Mouse (Mus musculus): ENCODE measurements around the gene Erc2.
A peak's percentile ranks its signal among the peaks of the same experiment; 100 is the strongest.

The Erc2 gene

DNA sequence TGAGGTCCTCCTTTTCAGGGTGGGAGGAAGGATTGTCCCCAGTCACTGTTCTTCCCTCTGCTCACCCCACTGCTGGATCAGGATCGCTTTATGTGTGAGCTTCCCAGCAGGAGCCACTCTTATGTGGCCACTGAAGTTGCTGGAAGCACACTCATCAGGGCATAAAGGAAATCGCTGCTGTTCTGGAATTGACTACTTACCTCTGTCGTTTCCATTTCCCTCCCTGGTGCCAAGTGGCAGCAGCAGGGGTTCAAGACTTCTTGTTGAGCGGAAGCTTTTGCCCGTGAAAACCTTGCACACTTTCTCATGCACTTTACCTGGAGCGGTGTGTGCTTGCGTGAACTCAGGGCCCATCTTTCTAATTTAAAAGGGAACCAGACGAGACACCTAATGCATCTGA lies 652 bp upstream of the Erc2 start:
- no peaks in the 10 kb centered on the region for H3K36me3 ChIP-seq (ENCODE audit: insufficient read depth, low read length)
- H3K27me3 ChIP-seq (ENCODE audit: insufficient read depth, low read length) = peaks cover 10% of the 10 kb centered on the region; the same call in 1 of the 2 replicates
- no peak for TF ChIP-seq POU5F1 (IDR thresholded peaks at IDR 0.05; ENCODE audit: borderline replicate concordance, low read length)
- TF ChIP-seq NANOG (IDR thresholded peaks at IDR 0.05; ENCODE audit: borderline replicate concordance, low read length) = no peak
- peaks cover 35% of the 10 kb centered on the region for H3K4me1 ChIP-seq (replicated peaks; ENCODE audit: low read depth, low read length)
- H3K9me3 ChIP-seq (ENCODE audit: low read length) = no peaks in the 10 kb centered on the region
- peak overlapping the region; percentile 96 for H3K4me3 ChIP-seq (replicated peaks; ENCODE audit: low read length)

DNA sequence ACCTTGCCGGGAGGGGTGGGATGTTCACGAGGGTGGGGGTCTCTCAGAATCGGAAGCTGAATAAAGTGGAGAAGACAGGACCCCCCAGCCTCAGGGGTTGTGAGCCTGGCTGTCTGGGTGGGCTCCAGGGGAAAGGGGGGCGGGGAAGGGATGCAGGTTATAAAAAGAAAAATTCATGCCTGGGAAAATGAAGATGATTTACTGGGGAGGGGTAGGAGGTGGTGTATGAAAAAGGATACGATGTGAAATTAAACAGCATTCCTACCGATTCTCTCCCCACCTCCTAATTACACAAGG lies 643 bp downstream of the Erc2 start:
- peaks cover 10% of the 10 kb centered on the region; the same call in 1 of the 2 replicates for H3K27me3 ChIP-seq (ENCODE audit: insufficient read depth, low read length)
- peaks cover 35% of the 10 kb centered on the region for H3K4me1 ChIP-seq (replicated peaks; ENCODE audit: low read depth, low read length)
- H3K9me3 ChIP-seq (ENCODE audit: low read length) = no peaks in the 10 kb centered on the region
- H3K4me3 ChIP-seq (replicated peaks; ENCODE audit: low read length) = peak overlapping the region; percentile 96
- H3K36me3 ChIP-seq (ENCODE audit: insufficient read depth, low read length) = no peaks in the 10 kb centered on the region
- TF ChIP-seq POU5F1 (IDR thresholded peaks at IDR 0.05; ENCODE audit: borderline replicate concordance, low read length) (no peak), NANOG (IDR thresholded peaks at IDR 0.05; ENCODE audit: borderline replicate concordance, low read length) (no peak), CTCF (conservative IDR thresholded peaks at IDR 0.05; ENCODE audit: low read length) (no peak)

DNA sequence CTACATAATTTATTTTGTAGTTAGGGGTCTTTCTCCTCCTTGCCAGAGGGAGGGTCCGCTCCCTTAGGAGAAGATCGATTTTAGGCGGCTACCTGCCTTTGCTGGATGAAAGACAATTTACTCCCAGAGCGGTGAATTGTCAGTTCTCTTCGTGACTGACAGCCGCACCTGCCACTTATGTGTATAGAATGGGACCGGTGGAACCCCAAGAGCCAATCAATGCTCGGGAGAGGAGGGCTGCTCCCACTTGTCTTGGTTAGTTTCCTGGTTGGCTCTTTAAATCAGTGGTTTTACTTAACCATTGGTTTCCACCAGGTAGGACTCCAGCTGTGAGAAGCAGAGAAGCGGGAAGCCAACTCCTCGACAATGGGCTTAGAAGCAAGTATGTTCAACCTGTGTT lies 1.1 kb downstream of the Erc2 start:
- H3K4me1 ChIP-seq (replicated peaks; ENCODE audit: low read depth, low read length) = peaks cover 37% of the 10 kb centered on the region
- H3K4me3 ChIP-seq (replicated peaks; ENCODE audit: low read length) = peak overlapping the region; percentile 96
- H3K36me3 ChIP-seq (ENCODE audit: insufficient read depth, low read length) = no peaks in the 10 kb centered on the region
- TF ChIP-seq POU5F1 (IDR thresholded peaks at IDR 0.05; ENCODE audit: borderline replicate concordance, low read length) (no peak), NANOG (IDR thresholded peaks at IDR 0.05; ENCODE audit: borderline replicate concordance, low read length) (no peak), CTCF (conservative IDR thresholded peaks at IDR 0.05; ENCODE audit: low read length) (no peak)
- H3K27me3 ChIP-seq (ENCODE audit: insufficient read depth, low read length) = peaks cover 10% of the 10 kb centered on the region; the same call in 1 of the 2 replicates
- H3K9me3 ChIP-seq (ENCODE audit: low read length) = no peaks in the 10 kb centered on the region

DNA sequence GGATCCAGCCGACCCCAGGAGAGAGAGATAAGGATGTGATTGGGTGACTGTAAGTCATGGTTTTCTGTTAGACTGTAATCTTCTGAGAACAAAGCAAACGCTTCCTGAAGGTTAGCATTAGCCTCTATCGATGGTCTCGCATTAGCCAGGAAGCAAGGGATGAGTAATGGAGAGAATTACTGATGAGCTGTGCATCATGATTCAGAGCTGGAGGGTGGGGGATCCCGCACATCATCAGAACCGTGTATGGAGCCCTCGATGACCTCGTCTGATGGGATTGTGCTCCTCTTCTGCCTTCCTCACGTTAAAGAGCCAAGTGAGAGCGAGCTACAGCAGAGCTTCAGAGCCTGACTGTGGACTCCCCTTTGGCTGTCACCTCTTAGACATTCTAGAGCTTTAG lies 6.5 kb downstream of the Erc2 start:
- H3K4me1 ChIP-seq (replicated peaks; ENCODE audit: low read depth, low read length) = peaks cover 49% of the 10 kb centered on the region
- TF ChIP-seq POU5F1 (IDR thresholded peaks at IDR 0.05; ENCODE audit: borderline replicate concordance, low read length) (no peak), CTCF (conservative IDR thresholded peaks at IDR 0.05; ENCODE audit: low read length) (no peak), NANOG (IDR thresholded peaks at IDR 0.05; ENCODE audit: borderline replicate concordance, low read length) (no peak)
- no peak overlapping the region for H3K4me3 ChIP-seq (replicated peaks; ENCODE audit: low read length)
- no peaks in the 10 kb centered on the region for H3K36me3 ChIP-seq (ENCODE audit: insufficient read depth, low read length)
- H3K9me3 ChIP-seq (ENCODE audit: low read length) = no peaks in the 10 kb centered on the region
- H3K27me3 ChIP-seq (ENCODE audit: insufficient read depth, low read length) = no peaks in the 10 kb centered on the region

DNA sequence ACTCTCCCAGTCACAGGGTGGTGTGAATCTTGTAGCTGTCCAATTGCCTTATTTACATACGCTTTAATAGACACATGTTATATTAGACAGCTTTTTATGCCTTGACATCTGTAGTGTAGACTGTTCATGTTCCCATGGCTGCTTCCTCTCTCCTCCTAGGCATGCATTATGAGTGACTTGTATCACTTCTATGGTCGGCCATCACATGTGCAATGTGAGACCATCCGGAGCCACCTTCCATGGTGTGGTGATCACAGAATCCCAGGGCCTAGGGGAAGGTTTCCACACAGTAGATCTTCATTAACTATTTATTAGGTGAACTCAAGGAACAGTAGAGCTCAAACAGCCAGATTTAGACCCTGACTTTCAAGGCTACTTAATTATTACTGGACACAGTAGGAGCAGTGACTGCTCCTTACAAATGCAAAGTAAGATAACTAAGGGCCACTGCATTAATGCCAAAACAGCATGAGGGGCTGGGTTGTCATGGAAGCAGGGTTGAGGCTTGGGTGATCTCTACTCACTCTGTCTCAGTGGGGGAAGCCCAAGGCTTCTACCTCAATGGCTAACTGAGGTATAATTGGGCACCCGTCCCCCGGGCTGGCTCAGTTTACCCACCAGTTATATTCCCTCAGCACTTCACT lies 7.3 kb downstream of the Erc2 start:
- H3K4me1 ChIP-seq (replicated peaks; ENCODE audit: low read depth, low read length) = peaks cover 41% of the 10 kb centered on the region
- no peaks in the 10 kb centered on the region for H3K27me3 ChIP-seq (ENCODE audit: insufficient read depth, low read length)
- H3K36me3 ChIP-seq (ENCODE audit: insufficient read depth, low read length) = no peaks in the 10 kb centered on the region
- H3K4me3 ChIP-seq (replicated peaks; ENCODE audit: low read length) = no peak overlapping the region
- H3K9me3 ChIP-seq (ENCODE audit: low read length) = no peaks in the 10 kb centered on the region
- peak; percentile 51; the same call in 1 of the 2 replicates for TF ChIP-seq NANOG (IDR thresholded peaks at IDR 0.05; ENCODE audit: borderline replicate concordance, low read length)
- no peak for TF ChIP-seq CTCF (conservative IDR thresholded peaks at IDR 0.05; ENCODE audit: low read length)

DNA sequence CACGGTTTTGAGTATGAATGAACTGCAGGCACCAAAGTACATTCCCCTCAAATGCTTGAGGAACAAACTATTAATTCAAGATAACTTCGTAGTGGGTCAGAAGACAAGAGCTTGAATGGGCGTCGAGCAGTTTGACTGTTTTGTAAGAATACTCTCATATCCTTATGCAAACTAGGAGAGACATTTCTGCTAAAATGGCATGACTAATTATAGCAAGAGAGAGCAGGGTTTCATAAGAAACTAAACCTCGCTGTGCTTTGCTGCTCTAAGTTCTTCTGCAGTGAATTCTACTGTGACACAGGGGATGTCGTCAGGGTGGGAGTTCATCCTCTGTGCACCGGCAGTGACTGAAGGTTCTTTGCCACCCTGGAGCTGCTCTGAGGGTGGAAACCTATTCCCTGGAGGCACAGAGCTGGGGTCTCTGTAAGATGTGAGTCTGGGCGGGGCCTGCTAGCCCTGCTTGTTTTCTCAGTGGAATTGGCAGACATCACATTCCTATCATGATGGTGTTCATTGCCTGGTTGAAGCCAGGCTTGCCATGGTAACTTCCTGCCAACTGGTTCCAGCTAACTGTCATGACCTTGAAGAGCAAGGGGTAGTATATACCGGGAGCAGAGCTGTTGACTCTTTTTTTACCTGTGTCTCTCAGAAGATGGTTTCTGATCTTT lies 8.9 kb downstream of the Erc2 start:
- peaks cover 37% of the 10 kb centered on the region for H3K4me1 ChIP-seq (replicated peaks; ENCODE audit: low read depth, low read length)
- no peaks in the 10 kb centered on the region for H3K36me3 ChIP-seq (ENCODE audit: insufficient read depth, low read length)
- TF ChIP-seq POU5F1 (IDR thresholded peaks at IDR 0.05; ENCODE audit: borderline replicate concordance, low read length) (no peak), CTCF (conservative IDR thresholded peaks at IDR 0.05; ENCODE audit: low read length) (no peak), NANOG (IDR thresholded peaks at IDR 0.05; ENCODE audit: borderline replicate concordance, low read length) (no peak)
- H3K9me3 ChIP-seq (ENCODE audit: low read length) = 0 out of 2 replicates have a peak, but pooled peaks cover 2% of the 10 kb centered on the region
- no peaks in the 10 kb centered on the region for H3K27me3 ChIP-seq (ENCODE audit: insufficient read depth, low read length)
- H3K4me3 ChIP-seq (replicated peaks; ENCODE audit: low read length) = no peak overlapping the region

DNA sequence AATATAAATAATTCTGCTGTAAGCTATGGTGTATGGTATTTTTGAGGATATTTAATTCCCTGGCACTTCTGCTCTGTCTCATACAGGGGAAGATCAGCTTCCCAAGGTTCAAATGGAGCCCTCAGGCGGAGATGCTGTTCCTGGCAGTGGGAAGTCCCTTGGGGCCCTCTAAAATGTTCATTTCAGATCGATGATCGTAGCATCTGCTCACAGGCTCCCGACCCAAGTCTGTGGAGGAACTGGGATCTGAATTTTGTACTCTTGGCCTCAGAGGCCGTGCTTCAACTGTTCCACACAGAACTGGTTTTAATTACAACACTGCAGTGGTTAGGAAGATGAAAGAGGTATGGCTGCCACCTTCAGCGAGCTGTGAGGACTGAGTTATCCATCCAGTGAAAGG lies 12.5 kb downstream of the Erc2 start:
- H3K4me3 ChIP-seq (replicated peaks; ENCODE audit: low read length) = no peak overlapping the region
- H3K9me3 ChIP-seq (ENCODE audit: low read length) = 0 out of 2 replicates have a peak, but pooled peaks cover 5% of the 10 kb centered on the region
- no peaks in the 10 kb centered on the region for H3K36me3 ChIP-seq (ENCODE audit: insufficient read depth, low read length)
- H3K4me1 ChIP-seq (replicated peaks; ENCODE audit: low read depth, low read length) = peaks cover 21% of the 10 kb centered on the region
- no peaks in the 10 kb centered on the region for H3K27me3 ChIP-seq (ENCODE audit: insufficient read depth, low read length)
- TF ChIP-seq POU5F1 (IDR thresholded peaks at IDR 0.05; ENCODE audit: borderline replicate concordance, low read length) = no peak
- no peak for TF ChIP-seq CTCF (conservative IDR thresholded peaks at IDR 0.05; ENCODE audit: low read length)
- no peak for TF ChIP-seq NANOG (IDR thresholded peaks at IDR 0.05; ENCODE audit: borderline replicate concordance, low read length)

DNA sequence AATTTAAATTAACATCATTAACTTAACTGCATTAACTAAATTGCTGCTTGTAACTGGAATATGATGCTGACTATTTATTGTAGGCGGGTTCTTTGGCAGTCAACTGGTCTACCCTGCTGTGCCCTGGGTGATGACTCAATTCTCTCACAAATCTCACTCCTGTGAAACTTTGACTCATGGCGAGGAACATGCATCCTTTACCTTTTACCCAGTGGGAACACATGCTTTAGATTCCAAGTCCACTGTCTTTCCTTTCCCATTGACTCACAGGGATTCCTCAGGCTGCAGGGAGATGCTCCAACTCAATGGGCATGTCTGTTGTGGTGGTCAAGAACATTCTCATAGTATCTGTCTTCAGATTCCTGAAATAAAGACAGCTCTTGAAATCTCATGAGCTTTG lies 14.3 kb downstream of the Erc2 start:
- H3K4me1 ChIP-seq (replicated peaks; ENCODE audit: low read depth, low read length) = peaks cover 3% of the 10 kb centered on the region
- no peaks in the 10 kb centered on the region for H3K27me3 ChIP-seq (ENCODE audit: insufficient read depth, low read length)
- H3K9me3 ChIP-seq (ENCODE audit: low read length) = 0 out of 2 replicates have a peak, but pooled peaks cover 5% of the 10 kb centered on the region
- no peak for TF ChIP-seq POU5F1 (IDR thresholded peaks at IDR 0.05; ENCODE audit: borderline replicate concordance, low read length)
- no peak for TF ChIP-seq NANOG (IDR thresholded peaks at IDR 0.05; ENCODE audit: borderline replicate concordance, low read length)
- TF ChIP-seq CTCF (conservative IDR thresholded peaks at IDR 0.05; ENCODE audit: low read length) = no peak
- no peak overlapping the region for H3K4me3 ChIP-seq (replicated peaks; ENCODE audit: low read length)
- no peaks in the 10 kb centered on the region for H3K36me3 ChIP-seq (ENCODE audit: insufficient read depth, low read length)

All from E14TG2a.4 (cell line).